Mouse (Mus musculus) gastrocnemius, postnatal 36 days (tissue): Measurements from ENCODE around the gene Nyx. TPM values are rescaled to one million over a fixed set of nuclear protein-coding genes. Genes with fewer than 3 reads are reported as not detected.

Experiments
- DNase-seq, 2 experiments: peaks; one replicate each; pipeline ENCODE4 v3.0.0; 2022
- intact Hi-C: fragments of 180-260 bp; cut with DNase I; formaldehyde crosslinking; loops from one replicate; pipeline ENCODE4 v1.15.1; 2025
- total RNA-seq, 2 experiments: library from RNA; stranded (reverse); gene quantifications; 2 replicates each; pipeline ENCODE4 v1.2.3; 2021

Gene Nyx
- total RNA-seq, 2 experiments from 2014 or later, result not detected

DNA sequence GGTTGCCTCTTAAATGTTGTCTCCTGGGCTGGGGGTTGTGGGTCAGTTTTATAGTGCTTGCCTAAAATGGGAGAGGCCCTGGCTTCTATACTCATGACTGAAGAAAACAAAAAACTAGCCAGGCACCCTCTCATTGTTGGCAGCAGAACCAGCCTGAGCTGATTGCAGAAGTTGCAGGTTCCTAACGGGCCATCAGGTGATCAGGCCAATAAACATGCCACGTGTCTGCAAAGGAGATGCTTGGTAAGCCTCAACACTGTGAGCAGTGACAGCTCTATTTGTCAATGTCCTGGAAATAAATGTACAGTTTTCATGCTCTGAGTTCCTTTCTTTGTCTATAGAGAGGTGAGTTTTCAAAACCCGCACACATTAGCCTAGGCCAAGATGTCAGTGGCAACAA is 23.1 kb downstream of the Nyx start:
- intact Hi-C loops, result no loop called here
- DNase-seq, result no peak

DNA sequence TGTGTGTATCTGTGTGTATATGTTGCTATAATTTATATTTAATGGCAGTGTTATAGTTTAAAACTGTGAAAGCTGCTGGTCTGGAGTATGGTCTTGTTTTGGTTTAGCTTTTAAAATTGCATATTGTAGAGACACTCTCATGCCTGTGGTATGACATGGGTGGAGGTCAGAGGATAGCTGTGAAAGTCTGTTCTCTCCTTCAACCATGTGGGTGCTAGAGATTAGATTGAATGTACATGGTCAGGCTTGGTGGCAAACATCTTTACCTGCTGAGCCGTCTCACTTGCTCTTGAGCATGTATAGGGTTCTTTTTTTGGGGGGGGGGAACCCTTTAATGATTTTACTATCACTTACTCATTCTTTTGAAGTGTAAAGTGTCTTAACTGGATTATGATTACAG is 23.9 kb downstream of the Nyx start:
- DNase-seq, result no peak
- intact Hi-C loops, result no loop called here

DNA sequence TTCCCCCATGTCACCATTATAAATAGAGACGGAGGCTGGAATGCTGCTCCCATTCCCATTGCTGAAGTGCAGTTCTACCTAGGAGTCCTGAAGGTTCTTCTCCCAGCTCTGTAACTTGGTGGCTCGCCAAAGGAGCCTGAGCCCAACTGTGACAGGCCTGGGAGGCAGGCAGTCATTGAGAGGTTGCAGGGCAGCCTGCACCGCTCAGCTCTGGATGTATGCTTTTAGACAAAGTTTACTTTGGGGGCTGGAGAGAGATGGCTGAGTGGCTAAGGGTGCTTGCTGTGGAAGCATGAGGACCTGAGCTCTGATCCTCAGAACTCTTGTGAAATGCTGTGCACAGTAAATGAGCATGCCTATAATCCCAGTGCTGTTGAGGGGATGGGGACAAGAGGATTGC is 25.0 kb downstream of the Nyx start:
- intact Hi-C loops, result no loop called here
- no peak for DNase-seq

- intact Hi-C loops, result no loop called here
- DNase-seq, result no peak
Observed at GRCm38 (mm10) chrX:13492922-13493321, 27.0 kb downstream of the Nyx start.

DNA sequence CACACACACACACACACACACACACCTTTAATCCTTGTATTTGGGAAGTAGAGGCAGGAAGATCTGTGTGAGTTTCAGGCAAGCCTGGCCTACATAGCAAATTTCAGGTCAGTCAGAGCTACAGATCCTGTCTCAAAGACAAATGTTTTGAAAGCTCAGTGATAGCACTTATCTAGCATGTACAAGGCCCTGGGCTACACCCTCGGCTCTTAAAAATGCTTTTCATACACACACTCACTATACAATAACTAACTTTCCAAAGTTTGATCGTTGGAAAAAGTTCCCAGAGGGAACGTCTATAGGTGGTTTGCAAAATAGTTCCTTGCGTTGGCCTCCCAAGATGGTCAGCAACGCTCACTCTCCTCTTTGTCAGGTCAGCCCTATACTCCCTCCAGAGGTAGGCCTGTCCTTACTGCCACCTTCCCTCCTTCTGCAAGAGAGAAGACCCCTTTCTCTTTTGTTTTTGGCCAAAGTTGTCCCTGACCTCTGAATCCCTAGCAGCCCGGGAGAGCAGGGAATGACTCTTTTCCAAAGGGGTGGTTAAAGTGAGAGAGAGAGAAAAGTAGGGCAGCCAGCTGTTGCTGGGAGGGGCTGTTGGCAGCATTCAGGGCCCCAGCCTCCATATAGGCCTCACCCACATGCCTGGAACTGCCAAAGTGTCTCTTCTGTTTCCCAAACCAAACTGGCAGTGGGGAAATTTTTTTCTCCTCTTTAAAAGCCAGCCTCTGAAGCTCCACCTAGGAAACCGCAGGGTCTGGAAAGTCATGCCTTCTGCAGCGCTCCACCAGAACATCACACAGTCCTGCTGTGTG is 29.2 kb downstream of the Nyx start:
- DNase-seq, result no peak
- intact Hi-C loops, result no loop called here

- intact Hi-C loops, result no loop called here
- no peak for DNase-seq
Observed at GRCm38 (mm10) chrX:13500284-13500683, 34.4 kb downstream of the Nyx start.

- DNase-seq, result no peak
- intact Hi-C loops, result no loop called here
Observed at GRCm38 (mm10) chrX:13502862-13503375, 37.0 kb downstream of the Nyx start.

GRCm38 (mm10) chrX:13504389-13504788 is 38.5 kb downstream of the Nyx start:
- intact Hi-C loops, result no loop called here
- DNase-seq, result no peak

- intact Hi-C loops, result no loop called here
- DNase-seq, result no peak
Observed at GRCm38 (mm10) chrX:13506376-13506775, 40.5 kb downstream of the Nyx start.

- intact Hi-C loops, result loop anchor here (2.0 to 10.0 kb wide), 2 partner anchors 142 to 286 kb away; no protein-coding TSS in a partner anchor
- no peak for DNase-seq
Observed at GRCm38 (mm10) chrX:13513127-13513526, 47.2 kb downstream of the Nyx start.

DNA sequence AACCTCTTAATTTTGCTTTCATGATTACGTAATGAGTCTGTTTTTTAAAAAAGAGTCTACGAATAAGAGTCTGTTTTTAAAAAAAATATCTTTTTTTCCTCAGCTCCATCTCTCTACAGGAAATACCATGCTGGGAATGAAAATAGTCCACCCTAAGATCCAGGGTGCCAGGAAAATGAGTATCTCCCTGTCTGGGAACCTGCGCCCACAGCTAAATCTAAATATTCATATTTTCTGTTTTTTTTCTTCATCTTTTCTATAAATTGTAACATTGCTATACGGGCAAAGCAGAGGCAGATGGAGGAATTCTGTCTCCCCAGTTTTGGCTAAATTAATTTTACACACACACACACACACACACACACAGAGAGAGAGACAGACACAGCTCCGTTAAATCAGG is 48.0 kb downstream of the Nyx start:
- intact Hi-C loops, result loop anchor here (2.0 to 10.0 kb wide), 2 partner anchors 141 to 287 kb away; no protein-coding TSS in a partner anchor

GRCm38 (mm10) chrX:13516451-13516850 is 50.5 kb downstream of the Nyx start:
- no peak for DNase-seq
- intact Hi-C loops, result loop anchor here (5.0 to 10.0 kb wide), 2 partner anchors 44 to 138 kb away; no protein-coding TSS in a partner anchor

More for the DNA sequence above, 48.0 kb downstream of the Nyx start:
- DNase-seq, result no peak

DNA sequence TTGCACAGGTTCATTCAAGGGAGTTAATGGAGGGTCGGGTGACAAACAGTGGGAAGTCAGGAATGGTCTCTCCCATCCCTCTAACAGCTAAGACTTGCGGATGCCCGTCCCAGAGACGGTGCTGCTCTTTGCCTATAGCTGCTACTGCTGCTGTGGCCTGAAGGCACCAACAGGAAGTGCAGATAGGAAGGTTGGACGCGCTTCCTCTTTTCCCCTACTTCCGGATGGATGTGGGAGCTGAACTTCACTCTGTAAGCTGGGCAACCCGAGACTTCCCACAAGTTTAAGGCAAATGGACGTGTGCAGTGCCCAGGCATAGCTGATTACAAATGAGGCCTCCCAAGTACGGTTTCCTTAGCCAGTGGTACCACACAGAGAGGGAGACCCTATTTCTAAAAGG is 52.1 kb downstream of the Nyx start:
- DNase-seq, result no peak
- intact Hi-C loops, result loop anchor here (5.0 to 10.0 kb wide), 2 partner anchors 46 to 137 kb away; no protein-coding TSS in a partner anchor

DNA sequence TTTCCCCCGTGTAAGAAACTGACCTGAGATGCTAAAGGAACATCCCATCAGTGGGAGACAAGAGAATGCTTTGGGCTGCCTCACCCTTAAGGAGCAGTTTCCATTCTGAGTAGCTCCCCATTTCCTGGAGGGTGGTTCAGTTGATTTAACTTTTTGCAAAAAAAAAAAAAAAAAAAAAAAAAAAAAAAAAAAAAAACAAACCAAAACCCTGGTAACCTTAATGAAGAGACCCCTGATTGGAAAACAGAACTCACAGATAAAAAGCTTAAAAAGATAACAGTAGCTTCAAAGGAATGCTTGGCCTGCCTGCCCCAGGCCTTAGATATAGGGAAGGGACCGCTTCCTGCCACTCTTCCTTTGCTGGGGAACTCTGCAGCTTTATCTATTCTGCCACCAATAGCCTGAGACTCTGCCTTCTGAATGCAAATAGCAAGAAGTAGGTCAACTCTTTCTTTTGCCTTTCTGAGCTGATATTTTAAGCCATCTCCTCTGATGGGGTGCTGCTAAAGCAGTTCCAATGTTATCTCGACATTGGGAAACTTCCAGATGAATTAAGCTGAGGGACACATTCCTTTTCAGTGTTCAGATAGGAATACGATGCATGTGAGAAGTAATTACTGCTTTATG is 53.0 kb downstream of the Nyx start:
- intact Hi-C loops, result loop anchor here (5.0 to 10.0 kb wide), 2 partner anchors 47 to 136 kb away; no protein-coding TSS in a partner anchor
- DNase-seq, result no peak

DNA sequence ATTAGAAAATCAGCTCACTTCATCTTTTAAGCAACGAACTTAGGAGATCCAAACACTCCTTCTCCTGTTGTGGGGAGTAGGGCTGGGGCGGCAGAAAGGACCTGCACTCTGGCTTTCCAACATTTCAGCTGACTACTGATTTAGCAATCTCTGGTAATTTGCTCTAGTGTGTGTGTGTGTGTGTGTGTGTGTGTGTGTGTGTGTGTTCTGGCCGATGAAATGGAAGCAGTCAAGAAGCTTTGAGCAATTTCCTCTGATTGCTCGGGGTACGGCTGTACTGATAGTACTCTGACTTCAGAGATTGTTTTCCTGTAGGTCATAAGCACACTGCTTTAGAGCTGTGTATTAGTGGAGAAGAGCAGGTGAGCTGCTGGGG is 53.5 kb downstream of the Nyx start:
- no peak for DNase-seq
- intact Hi-C loops, result loop anchor here (5.0 to 10.0 kb wide), 2 partner anchors 47 to 135 kb away; no protein-coding TSS in a partner anchor

- no peak for DNase-seq
- intact Hi-C loops, result no loop called here
Observed at GRCm38 (mm10) chrX:13520566-13520965, 54.7 kb downstream of the Nyx start.

DNA sequence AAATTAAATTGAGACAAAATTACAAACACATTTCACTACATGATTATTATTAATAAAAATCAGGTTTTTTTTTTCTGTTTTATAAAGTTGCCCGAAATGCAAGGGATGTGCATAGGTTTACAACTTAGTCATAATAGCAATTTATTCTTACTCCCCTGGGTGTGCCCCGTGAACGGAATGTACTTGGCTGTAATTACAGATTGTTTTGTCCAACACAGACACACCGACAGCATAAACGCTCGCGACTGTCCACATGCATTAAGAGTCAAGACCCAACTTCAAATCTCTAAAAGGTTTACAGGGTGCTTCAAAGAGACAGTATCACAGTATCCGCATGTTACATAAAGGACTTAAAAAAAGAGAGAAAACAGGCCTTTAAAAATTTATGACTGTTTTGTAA is 55.4 kb downstream of the Nyx start:
- no peak for DNase-seq
- intact Hi-C loops, result no loop called here
